Mouse (Mus musculus) erythroblast, embryonic 14.5 days (primary cell): ENCODE results near the gene Olfr1167. TPM values are rescaled to one million over a fixed set of nuclear protein-coding genes. Genes with fewer than 3 reads are reported as not detected.
"Not testable (repeated sequence)": the region's sequence is repeated elsewhere in the genome, so short reads cannot be mapped to it uniquely, and the experiment has no call there.

ENCODE experiments used
- H3K27me3 ChIP-seq: 2 replicates; pipeline ENCODE4 v1.6.1; 2012; ENCODE audit warnings: inconsistent platforms; ENCODE audit not compliant: control insufficient read depth
- H3K36me3 ChIP-seq: 2 replicates; pipeline ENCODE4 v1.6.1; 2012; ENCODE audit warnings: mild to moderate bottlenecking, inconsistent platforms; ENCODE audit not compliant: control insufficient read depth
- H3K4me1 ChIP-seq: 2 replicates; pipeline ENCODE4 v1.6.1; 2012; ENCODE audit warnings: inconsistent platforms; ENCODE audit not compliant: control insufficient read depth
- H3K4me3 ChIP-seq: replicated peaks from 2 replicates; pipeline ENCODE3; 2012; ENCODE audit warnings: moderate library complexity, mild to moderate bottlenecking, inconsistent platforms
- H3K9me3 ChIP-seq: 2 replicates; pipeline ENCODE4 v1.6.1; 2012; ENCODE audit warnings: low read length, inconsistent platforms, mixed read lengths; ENCODE audit not compliant: control insufficient read depth
- GATA1 ChIP-seq: IDR thresholded peaks from 2 replicates; pipeline ENCODE4 v1.6.1; 2012; ENCODE audit warnings: low read length, inconsistent platforms, mixed read lengths
- TAL1 ChIP-seq: IDR thresholded peaks from 3 replicates; pipeline ENCODE4 v1.6.1; 2012; ENCODE audit warnings: low read length, inconsistent platforms, mixed read lengths
- polyA plus RNA-seq: library from polyadenylated mRNA; stranded (reverse); fragments of >175 nt; gene quantifications from 2 replicates; pipeline ENCODE4 v1.2.3, GENCODE M21; 2012

Gene Olfr1167
- polyA plus RNA-seq: not detected in 2 replicates

GRCm38 (mm10) chr2:88155093-88155492 lies at the start of gene Olfr1167:
Olfr1167 (minus strand) TSS chr2:88155193.
- not testable (repeated sequence) for H3K27me3 ChIP-seq, H3K9me3 ChIP-seq, H3K4me1 ChIP-seq, H3K4me3 ChIP-seq, H3K36me3 ChIP-seq

GRCm38 (mm10) chr2:88181580-88181979 lies 26.6 kb upstream of the Olfr1167 start, which contains the start of gene Olfr1168:
Olfr1168 (plus strand) TSS chr2:88181880.
- TF ChIP-seq GATA1 (no peak), TAL1 (no peak)
- no peaks in the 10 kb centered on the region for H3K4me1 ChIP-seq
- no peaks in the 10 kb centered on the region for H3K9me3 ChIP-seq
- no peaks in the 10 kb centered on the region for H3K36me3 ChIP-seq
- no peaks in the 10 kb centered on the region for H3K27me3 ChIP-seq
- no peak within 1 kb of the TSS for H3K4me3 ChIP-seq

- Histone ChIP-seq H3K36me3 (no peaks in the 10 kb centered on the region), H3K4me1 (no peaks in the 10 kb centered on the region), H3K4me3 (no peak within 1 kb of the TSS), H3K9me3 (no peaks in the 10 kb centered on the region), H3K27me3 (no peaks in the 10 kb centered on the region)
- TF ChIP-seq GATA1 (no peak), TAL1 (no peak)
Observed at GRCm38 (mm10) chr2:88128172-88128571, 26.8 kb downstream of the Olfr1167 start, which contains the start of gene Olfr1166. Olfr1166 (minus strand) TSS chr2:88128272.

Other genes with a start within 250 kb of the Olfr1167 start
- not detected in 2 replicates for gene Olfr1155, start 210.1 kb downstream of the Olfr1167 start, polyA plus RNA-seq
- gene Olfr1156, start 202.1 kb downstream of the Olfr1167 start, polyA plus RNA-seq: not detected in 2 replicates
- gene Olfr1157, start 186.9 kb downstream of the Olfr1167 start, polyA plus RNA-seq: not detected in 2 replicates
- gene Olfr74, start 180.5 kb downstream of the Olfr1167 start, polyA plus RNA-seq: not detected in 2 replicates
- gene Olfr1158, start 165.1 kb downstream of the Olfr1167 start, polyA plus RNA-seq: not detected in 2 replicates
- not detected in 2 replicates for gene Olfr1160, start 146.9 kb downstream of the Olfr1167 start, polyA plus RNA-seq
- not detected in 2 replicates for gene Olfr1161, start 132.4 kb downstream of the Olfr1167 start, polyA plus RNA-seq
- gene Olfr73, start 117.5 kb downstream of the Olfr1167 start, polyA plus RNA-seq: not detected in 2 replicates
- not detected in 2 replicates for gene Olfr1162, start 104.1 kb downstream of the Olfr1167 start, polyA plus RNA-seq
- not detected in 2 replicates for gene Olfr1163, start 83.4 kb downstream of the Olfr1167 start, polyA plus RNA-seq
- gene Olfr1164, start 61.2 kb downstream of the Olfr1167 start, polyA plus RNA-seq: not detected in 2 replicates
- gene Olfr1166, start 26.9 kb downstream of the Olfr1167 start, polyA plus RNA-seq: not detected in 2 replicates
- gene Olfr1168, start 26.7 kb upstream of the Olfr1167 start, polyA plus RNA-seq: not detected in 2 replicates
- not detected in 2 replicates for gene Olfr1170, start 73.1 kb upstream of the Olfr1167 start, polyA plus RNA-seq
- gene Olfr1173, start 124.7 kb upstream of the Olfr1167 start, polyA plus RNA-seq: not detected in 2 replicates
- gene Olfr1174-ps, start 159.9 kb upstream of the Olfr1167 start, polyA plus RNA-seq: not detected in 2 replicates
- not detected in 2 replicates for gene Olfr1175-ps, start 172.0 kb upstream of the Olfr1167 start, polyA plus RNA-seq
- gene Olfr1176, start 181.5 kb upstream of the Olfr1167 start, polyA plus RNA-seq: 0.02 TPM in 1 of 2 replicates, not detected in the other
- gene Olfr1177-ps, start 191.3 kb upstream of the Olfr1167 start, polyA plus RNA-seq: not detected in 2 replicates
- gene Olfr1178, start 231.9 kb upstream of the Olfr1167 start, polyA plus RNA-seq: not detected in 2 replicates